Mouse (Mus musculus) retina, postnatal 7 days (tissue): ENCODE data around the gene Psapl1.
"Not testable (repeated sequence)": the region's sequence is repeated elsewhere in the genome, so short reads cannot be mapped to it uniquely, and the experiment has no call there.

ENCODE experiments used
- DNase-seq: peaks from one replicate; pipeline ENCODE4 v3.0.0-alpha.2; 2012; ENCODE audit warnings: low read depth, low spot score

The Psapl1 gene

GRCm38 (mm10) chr5:36203421-36203820 is 400 bp upstream of the Psapl1 start:
- DNase-seq, result no peak

DNA sequence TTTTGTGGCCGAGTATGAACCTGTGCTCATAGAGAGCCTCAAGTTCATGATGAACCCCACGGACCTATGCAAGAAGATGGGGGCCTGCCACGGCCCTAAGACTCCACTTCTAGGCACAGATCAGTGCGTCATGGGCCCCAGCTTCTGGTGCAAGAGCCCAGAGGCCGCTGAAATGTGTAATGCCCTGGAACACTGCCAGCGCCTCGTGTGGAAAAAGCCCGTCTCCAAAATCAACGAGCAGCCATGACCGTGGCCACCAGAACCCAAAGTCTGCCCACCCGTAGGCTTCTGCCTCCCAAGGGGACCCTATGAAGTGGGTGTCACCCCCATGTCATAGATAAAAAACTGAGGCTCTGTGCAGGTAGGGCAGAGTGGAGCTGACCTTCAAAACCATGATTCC is 1.6 kb downstream of the Psapl1 start:
- no peak for DNase-seq

DNA sequence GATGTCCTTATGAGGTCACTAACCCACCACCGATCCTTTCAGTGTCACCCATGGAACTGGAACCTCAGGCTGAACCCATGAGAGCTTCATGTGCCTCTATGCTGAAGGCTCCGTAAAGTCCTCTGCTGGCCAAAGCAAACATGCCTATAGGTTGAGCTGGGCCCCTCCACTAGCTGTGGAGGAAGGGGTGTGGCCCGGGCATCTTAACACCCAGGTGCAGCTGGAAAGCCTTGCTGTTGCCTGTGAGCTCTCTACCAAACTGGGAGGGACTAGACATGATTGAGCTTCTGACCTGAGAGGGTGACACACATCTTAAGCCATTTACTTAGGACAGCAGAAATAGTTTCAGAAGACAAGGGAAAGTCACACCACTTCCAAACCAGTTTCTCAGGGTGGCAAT is 5.0 kb downstream of the Psapl1 start:
- no peak for DNase-seq

- no peak for DNase-seq
These were observed 9.5 kb downstream of the Psapl1 start for GRCm38 (mm10) chr5:36213310-36213709.

- no peak for DNase-seq
These were observed 16.3 kb downstream of the Psapl1 start for GRCm38 (mm10) chr5:36220105-36220504.

DNA sequence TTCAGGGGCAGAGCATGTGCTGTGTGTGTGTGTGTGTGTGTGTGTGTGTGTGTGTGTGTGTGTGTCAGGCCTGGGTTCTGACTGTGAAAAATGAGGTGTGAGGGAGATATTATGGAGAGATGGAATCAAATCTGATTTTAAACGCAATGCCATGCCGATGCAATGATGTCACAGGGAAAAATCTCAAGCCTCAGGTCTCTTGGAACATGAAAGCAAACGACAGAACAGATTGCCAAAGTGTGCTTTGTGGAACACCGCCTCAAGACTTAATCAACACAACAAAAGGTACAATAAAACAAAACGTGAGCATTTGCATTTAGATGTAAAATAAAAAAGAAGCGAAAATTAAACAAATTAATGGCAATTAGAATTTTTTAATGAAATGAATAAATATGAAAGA is 16.8 kb downstream of the Psapl1 start:
- DNase-seq, result no peak

GRCm38 (mm10) chr5:36223787-36224186 is 20.0 kb downstream of the Psapl1 start:
- peak; percentile 27 for DNase-seq

DNA sequence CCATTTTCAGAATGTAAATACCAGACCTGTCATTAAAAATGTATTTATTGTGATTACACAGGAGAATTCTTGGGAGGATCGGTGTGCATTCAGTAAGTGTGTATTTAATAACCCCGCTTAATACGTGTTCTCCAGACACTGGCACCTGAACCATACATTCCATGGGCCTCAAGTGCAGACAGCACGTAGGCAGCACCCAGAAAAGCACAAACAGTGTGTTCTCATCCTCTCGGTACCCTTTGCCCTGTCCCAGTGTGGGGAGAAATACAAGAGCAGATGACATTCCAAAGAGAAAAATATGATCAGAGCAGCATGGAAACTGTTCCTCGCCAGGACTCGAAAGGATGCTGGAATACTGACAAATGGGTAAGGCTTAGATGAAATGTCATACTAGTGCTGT is 22.0 kb downstream of the Psapl1 start:
- DNase-seq, result no peak

GRCm38 (mm10) chr5:36226296-36226695 is 22.5 kb downstream of the Psapl1 start:
- DNase-seq, result no peak

GRCm38 (mm10) chr5:36228405-36229370 is 24.9 kb downstream of the Psapl1 start:
- peak; percentile 29 for DNase-seq

DNA sequence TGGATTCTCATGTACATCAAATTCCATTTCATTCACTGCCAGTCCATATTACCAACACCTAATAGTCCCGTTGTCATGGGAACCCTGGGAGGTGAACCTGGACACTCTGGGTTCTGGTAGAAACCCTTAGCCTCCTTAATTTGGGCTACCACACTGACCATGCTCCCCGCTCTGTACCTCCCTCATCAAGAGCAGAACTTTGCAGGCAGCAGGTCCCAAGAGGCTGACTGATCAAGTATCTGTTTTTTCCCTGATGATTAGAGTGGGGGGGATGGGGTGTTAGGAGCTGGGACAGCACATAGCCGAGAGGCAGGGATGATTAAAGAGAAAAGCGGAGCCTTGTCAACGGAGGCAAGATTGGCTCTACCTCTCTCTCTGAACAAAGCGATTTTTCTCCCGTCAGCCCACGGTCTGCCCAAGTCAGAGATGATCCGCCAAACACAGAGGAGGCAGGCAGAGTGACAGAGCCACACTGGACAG is 26.5 kb downstream of the Psapl1 start:
- no peak for DNase-seq

GRCm38 (mm10) chr5:36237526-36237925 is 33.7 kb downstream of the Psapl1 start:
- DNase-seq, result not testable (repeated sequence)

DNA sequence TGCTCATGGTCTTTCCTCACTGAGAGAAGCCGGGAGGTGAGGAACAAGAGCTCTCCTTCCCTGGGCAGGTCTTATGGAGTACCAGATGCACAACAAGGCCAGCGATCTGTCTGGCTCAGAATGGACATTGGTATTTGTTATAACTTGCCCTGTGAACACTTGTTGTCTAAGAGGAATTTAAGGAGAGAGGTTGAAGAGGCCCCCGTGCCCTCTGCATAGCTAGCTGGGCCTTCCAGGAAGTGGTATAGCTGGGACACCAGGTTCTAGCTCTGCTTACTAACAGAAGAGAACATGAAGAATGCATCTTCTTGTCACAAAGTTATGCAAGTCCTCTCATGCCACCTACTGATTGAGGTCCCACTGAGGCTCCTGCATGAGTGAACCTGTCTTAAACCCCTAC is 44.2 kb downstream of the Psapl1 start:
- no peak for DNase-seq

GRCm38 (mm10) chr5:36252746-36253504 is 49.1 kb downstream of the Psapl1 start:
- no peak for DNase-seq

- no peak for DNase-seq
These were observed 51.1 kb downstream of the Psapl1 start for GRCm38 (mm10) chr5:36254642-36255516.
